Mouse (Mus musculus): ENCODE measurements around the gene Higd1a. TPM values are rescaled to one million over a fixed set of nuclear protein-coding genes. Genes with fewer than 3 reads are reported as not detected.

The Higd1a gene
- polyA plus RNA-seq (2012), result 28.9 and 31.4 TPM in 2 replicates

GRCm38 (mm10) chr9:121858153-121858488 lies at the start of gene Higd1a:
Higd1a (minus strand) TSS chr9:121858362.

GRCm38 (mm10) chr9:121898245-121898644 lies 40.1 kb upstream of the Higd1a start, which contains the start of gene Ackr2:
Ackr2 (plus strand) TSS chr9:121898355.

DNA sequence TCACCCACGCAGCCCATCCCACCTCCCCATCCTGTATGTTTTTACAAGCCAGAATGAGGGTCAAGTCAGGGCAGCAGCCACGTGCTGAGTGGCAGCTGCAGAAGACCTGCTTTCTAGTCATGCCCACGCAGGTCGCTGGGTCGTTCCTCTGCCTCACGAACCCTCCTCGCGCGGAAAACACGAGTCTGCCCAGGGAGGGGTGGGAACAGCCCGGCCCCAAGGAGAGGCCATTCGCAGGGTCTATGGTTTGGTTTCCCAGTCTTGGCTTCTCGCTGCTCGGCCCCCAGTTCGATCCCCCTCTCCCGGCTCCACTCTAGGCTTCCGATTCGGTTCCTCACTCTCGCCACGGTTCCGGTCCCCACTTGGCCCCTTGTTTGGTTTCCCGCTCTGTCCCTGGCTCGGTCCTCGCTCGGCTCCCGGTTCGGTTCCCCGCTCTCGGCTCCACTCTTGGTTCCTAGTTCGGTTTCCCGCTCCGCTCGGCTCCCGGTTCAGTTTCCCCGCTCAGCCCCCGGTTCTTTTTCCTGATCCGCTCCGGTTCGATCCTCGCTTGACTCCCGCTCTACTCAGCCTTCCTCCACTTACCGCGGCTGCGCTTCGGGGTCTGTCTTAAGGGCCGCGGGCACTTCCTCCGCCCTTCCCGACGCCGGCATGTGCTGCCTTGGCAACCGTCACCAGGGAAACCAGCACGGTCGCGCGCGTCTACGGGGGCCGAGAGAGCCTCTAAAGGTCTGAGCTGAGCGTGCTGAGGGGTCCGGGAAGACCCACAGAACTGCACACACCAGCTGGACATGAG lies 19.1 kb downstream of the Higd1a start, which contains the start of gene Ccdc13:
TSS of gene Ccdc13 (minus strand) at position 633 of the 793 bp plus-strand sequence.

Other genes starting within 250 kb of the Higd1a start
- gene Lyzl4, start 216.3 kb downstream of the Higd1a start, polyA plus RNA-seq (2012), result not detected in 2 replicates
- gene Vipr1, start 215.6 kb downstream of the Higd1a start, polyA plus RNA-seq (2012), result 0.11 and 0.27 TPM in 2 replicates
- 11.1 and 13.3 TPM in 2 replicates for gene Sec22c, start 152.9 kb downstream of the Higd1a start, polyA plus RNA-seq (2012)
- gene Ss18l2, start 148.0 kb downstream of the Higd1a start, polyA plus RNA-seq (2012), result 20.2 and 27.5 TPM in 2 replicates
- 21.3 and 36.5 TPM in 2 replicates for gene Nktr, start 139.2 kb downstream of the Higd1a start, polyA plus RNA-seq (2012)
- gene Zfp651, start 99.0 kb downstream of the Higd1a start, polyA plus RNA-seq (2012), result 2.5 and 4.0 TPM in 2 replicates
- 0.03 TPM in 1 of 2 replicates, not detected in the other for gene Klhl40, start 80.8 kb downstream of the Higd1a start, polyA plus RNA-seq (2012)
- gene Hhatl, start 65.9 kb downstream of the Higd1a start, polyA plus RNA-seq (2012), result not detected in 2 replicates
- gene Ccdc13, start 18.9 kb downstream of the Higd1a start, polyA plus RNA-seq (2012), result 0.12 TPM in 1 of 2 replicates, not detected in the other
- gene Ackr2, start 40.0 kb upstream of the Higd1a start, polyA plus RNA-seq (2012), result not detected in 2 replicates
- gene Cyp8b1, start 57.9 kb upstream of the Higd1a start, polyA plus RNA-seq (2012), result not detected in 2 replicates
- gene Fam198a, start 92.6 kb upstream of the Higd1a start, polyA plus RNA-seq (2012), result 0.03 and 0.17 TPM in 2 replicates
- 7.9 and 11.2 TPM in 2 replicates for gene Pomgnt2, start 138.7 kb upstream of the Higd1a start, polyA plus RNA-seq (2012)

Measured in megakaryocyte-erythroid progenitor cell, adult 5 weeks (primary cell).